Mouse (Mus musculus) stomach, postnatal 0 days (tissue): ENCODE measurements around the gene Pnkp. TPM values are rescaled to one million over a fixed set of nuclear protein-coding genes. Genes with fewer than 3 reads are reported as not detected.

Source experiments
- ATAC-seq: fragments of 200-750 bp; cut with Nextera tagmentation; 2 replicates; pipeline ENCODE4 v1.8.0; 2017; ENCODE audit not compliant: low FRiP score, low TSS enrichment
- DNase-seq: peaks from one replicate; pipeline ENCODE4 v3.0.0-alpha.2; 2016; ENCODE audit warnings: low spot score
- H3K27ac ChIP-seq: fragments of 300-500 bp; sonication (generic); replicated peaks from 2 replicates; pipeline ENCODE4 v1.5.1; 2014; ENCODE audit warnings: mild to moderate bottlenecking, control low read depth
- H3K27me3 ChIP-seq: fragments of 300-500 bp; sonication (generic); 2 replicates; pipeline ENCODE4 v1.6.1; 2014; ENCODE audit warnings: low read length; ENCODE audit not compliant: control insufficient read depth, insufficient read depth
- H3K36me3 ChIP-seq: fragments of 300-500 bp; sonication (generic); 2 replicates; pipeline ENCODE4 v1.6.1; 2014; ENCODE audit warnings: low read length, mixed read lengths; ENCODE audit not compliant: control insufficient read depth, insufficient read depth
- H3K4me1 ChIP-seq: fragments of 300-500 bp; sonication (generic); replicated peaks from 2 replicates; pipeline ENCODE4 v1.6.1; 2014; ENCODE audit warnings: antibody characterized with exemption; ENCODE audit not compliant: control insufficient read depth, insufficient read depth
- H3K4me2 ChIP-seq: fragments of 300-500 bp; sonication (generic); replicated peaks from 2 replicates; pipeline ENCODE4 v1.6.1; 2014; ENCODE audit warnings: low read depth, mild to moderate bottlenecking, control low read depth, moderate library complexity
- H3K4me3 ChIP-seq: fragments of 300-500 bp; sonication (generic); 2 replicates; pipeline ENCODE4 v1.5.1; 2014; ENCODE audit warnings: low read depth, low read length, control low read depth
- H3K9ac ChIP-seq: fragments of 300-500 bp; sonication (generic); 2 replicates; pipeline ENCODE4 v1.6.1; 2014; ENCODE audit warnings: mild to moderate bottlenecking, low read length, control low read depth, mixed read lengths
- H3K9me3 ChIP-seq: fragments of 300-500 bp; sonication (generic); 2 replicates; pipeline ENCODE4 v1.6.1; 2016; ENCODE audit warnings: low read length; ENCODE audit not compliant: control insufficient read depth
- CTCF ChIP-seq: IDR thresholded peaks from 2 replicates; pipeline ENCODE4 v1.5.1; 2016; ENCODE audit warnings: antibody characterized with exemption, low read depth, mild to moderate bottlenecking, moderate library complexity
- EP300 ChIP-seq: optimal IDR thresholded peaks from 2 replicates; pipeline ENCODE3; 2016; ENCODE audit warnings: antibody characterized with exemption
- WGBS: fragments of 180-500 bp; shearing (Covaris S2); extraction: QIAGEN DNeasy Blood & Tissue Kit; methylation state at CpG from one replicate; pipeline ENCODE4 v1.1.7; 2014; 5-methylcytosine and 5-hydroxymethylcytosine counted together
- polyA plus RNA-seq: library from polyadenylated mRNA; unstranded; fragments of >200 nt; fragmentation: Nextera tagmentation; extraction: Ambion mirVana; gene quantifications from 2 replicates; pipeline ENCODE4 v1.2.1, GENCODE M21; 2015

Pnkp gene
- polyA plus RNA-seq, 1 experiment from 2014 or later: 23.5 TPM

DNA sequence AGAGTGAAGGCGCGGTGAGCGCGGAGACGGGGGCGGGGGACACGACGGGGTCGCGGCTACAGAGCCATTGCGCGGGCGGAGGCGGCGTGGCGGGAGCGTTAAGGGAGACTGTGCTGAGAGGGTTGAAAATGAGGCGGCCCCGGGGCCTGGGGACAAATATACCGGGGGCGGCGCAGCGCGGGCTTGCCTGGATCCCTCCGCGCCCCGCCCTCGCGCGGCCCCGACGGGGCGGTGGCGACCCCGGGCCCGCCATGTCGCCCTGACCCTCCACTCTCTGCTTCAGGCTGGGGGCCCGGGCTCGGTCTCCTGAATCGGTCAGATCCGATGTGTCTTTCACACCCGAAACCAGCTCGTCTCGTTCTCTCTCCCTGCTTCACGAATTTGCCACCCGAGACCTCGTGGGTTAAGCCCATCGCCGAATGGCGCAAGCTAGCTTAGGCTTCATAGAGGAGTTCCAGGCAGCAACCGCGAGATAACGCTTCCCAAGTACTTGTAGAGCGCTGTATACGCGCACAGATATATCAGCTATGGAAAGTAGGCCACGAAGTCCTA, 40.4 kb upstream of the Pnkp start, which contains the start of gene Atf5:
Gene Atf5 (minus strand): TSS at position 189 of the 552 bp plus-strand sequence.
- ATAC-seq (peak; percentile 31), DNase-seq (peak; percentile 73)
- peak within 1 kb of the TSS; percentile 82 for H3K4me3 ChIP-seq
- no peaks in the 10 kb centered on the region for H3K36me3 ChIP-seq
- peak within 1 kb of the TSS; percentile 98 for H3K27ac ChIP-seq
- H3K4me2 ChIP-seq: peak within 1 kb of the TSS; percentile 80
- WGBS: under 1% methylated on average over 45 of the region's 57 CpGs
- no peaks in the 10 kb centered on the region for H3K27me3 ChIP-seq
- no peaks in the 10 kb centered on the region for H3K9me3 ChIP-seq
- peak within 1 kb of the TSS; percentile 95 for H3K9ac ChIP-seq
- TF ChIP-seq EP300 (no peak), CTCF (no peak)
- H3K4me1 ChIP-seq: peaks cover 16% of the 10 kb centered on the region

DNA sequence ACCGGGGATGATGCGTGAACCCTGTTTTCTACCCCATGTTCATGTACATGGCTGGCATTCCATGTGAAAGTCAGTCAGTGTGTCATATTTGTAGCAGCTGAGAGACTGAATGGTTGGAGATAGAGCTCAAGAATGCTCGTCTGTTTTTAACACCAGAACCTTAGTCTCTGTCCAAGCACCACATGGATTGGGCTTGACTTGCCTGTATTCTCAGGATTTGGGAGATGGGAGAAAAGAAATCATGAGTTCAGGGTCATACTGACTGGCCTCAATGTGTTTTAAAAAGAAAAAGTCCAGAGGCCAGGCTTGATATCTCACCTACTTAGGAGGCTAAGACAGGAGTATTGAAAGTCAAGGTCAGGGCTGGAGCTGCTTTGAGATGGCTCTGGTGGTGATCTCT, 39.5 kb upstream of the Pnkp start:
- peaks cover 16% of the 10 kb centered on the region for H3K4me1 ChIP-seq

DNA sequence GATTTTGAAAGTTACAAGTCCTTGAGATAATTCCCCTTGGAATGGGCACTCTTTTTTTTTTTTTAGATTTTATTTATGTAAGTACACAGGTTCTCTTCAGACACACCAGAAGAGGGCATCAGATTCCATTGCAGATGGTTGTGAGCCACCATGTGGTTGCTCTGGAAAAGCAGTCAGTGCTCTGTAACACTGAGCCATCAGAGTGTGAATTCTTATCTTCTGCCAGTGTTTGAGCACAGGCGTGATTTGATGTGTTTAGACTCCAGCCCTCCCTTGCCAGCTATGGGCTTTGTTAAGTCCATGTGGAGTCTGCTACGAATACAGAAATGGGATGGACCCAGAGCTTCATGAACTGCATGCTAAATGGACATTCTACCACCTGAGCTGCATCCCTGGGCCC, 38.8 kb upstream of the Pnkp start:
- Histone ChIP-seq H3K4me3 (peak overlapping the region; percentile 18; the same call in 1 of the 2 replicates), H3K4me1 (peaks cover 16% of the 10 kb centered on the region), H3K27me3 (no peaks in the 10 kb centered on the region), H3K9me3 (no peaks in the 10 kb centered on the region), H3K36me3 (no peaks in the 10 kb centered on the region), H3K4me2 (peak overlapping the region; percentile 80), H3K27ac (peak overlapping the region; percentile 70), H3K9ac (peak overlapping the region; percentile 95)
- ATAC-seq: no peak
- no peak for TF ChIP-seq EP300
- peak; percentile 65 for TF ChIP-seq CTCF
- peak; percentile 45 for DNase-seq
- 8% methylated on average over 2 of the region's 2 CpGs for WGBS

More for the DNA sequence above, 39.5 kb upstream of the Pnkp start:
- DNase-seq: no peak
- Histone ChIP-seq H3K9me3 (no peaks in the 10 kb centered on the region), H3K27me3 (no peaks in the 10 kb centered on the region), H3K9ac (peak overlapping the region; percentile 95), H3K36me3 (no peaks in the 10 kb centered on the region), H3K4me3 (peak overlapping the region; percentile 82), H3K4me2 (peak overlapping the region; percentile 80), H3K27ac (peak overlapping the region; percentile 98)
- WGBS: 10% methylated on average over 3 of the region's 3 CpGs
- ATAC-seq: no peak
- no peak for TF ChIP-seq CTCF
- no peak for TF ChIP-seq EP300

DNA sequence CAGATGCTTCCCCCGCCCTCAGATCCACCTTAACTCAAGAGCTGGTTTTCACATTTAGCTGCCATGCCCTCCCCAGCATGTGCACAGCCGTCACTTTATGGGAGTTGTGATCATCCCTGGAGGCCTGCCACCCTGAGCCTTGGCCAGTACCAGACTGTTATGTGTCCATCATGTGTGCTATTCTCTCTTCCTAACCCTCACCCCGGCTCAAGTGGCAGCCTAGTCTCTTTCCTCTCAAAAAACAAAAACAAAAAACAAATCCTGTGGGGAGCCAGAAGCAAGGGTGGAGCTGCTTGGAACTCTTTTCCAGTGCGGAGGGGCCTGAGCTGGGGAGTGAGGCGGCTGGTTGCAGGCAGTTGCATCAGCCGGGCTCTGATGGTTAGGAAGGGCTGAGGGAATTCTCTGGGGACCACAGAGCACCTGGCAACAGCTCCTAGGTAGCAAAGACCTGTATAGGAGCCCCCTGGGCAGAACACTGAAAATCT, 38.1 kb upstream of the Pnkp start:
- ATAC-seq: no peak
- Histone ChIP-seq H3K4me2 (peak overlapping the region; percentile 39), H3K4me1 (peaks cover 16% of the 10 kb centered on the region), H3K27ac (peak overlapping the region; percentile 70), H3K4me3 (peak overlapping the region; percentile 18), H3K9ac (peak overlapping the region; percentile 47), H3K36me3 (no peaks in the 10 kb centered on the region), H3K9me3 (no peaks in the 10 kb centered on the region), H3K27me3 (no peaks in the 10 kb centered on the region)
- no peak for TF ChIP-seq CTCF
- TF ChIP-seq EP300: no peak
- WGBS: 22% methylated on average over 6 of the region's 6 CpGs
- DNase-seq: peak; percentile 61

DNA sequence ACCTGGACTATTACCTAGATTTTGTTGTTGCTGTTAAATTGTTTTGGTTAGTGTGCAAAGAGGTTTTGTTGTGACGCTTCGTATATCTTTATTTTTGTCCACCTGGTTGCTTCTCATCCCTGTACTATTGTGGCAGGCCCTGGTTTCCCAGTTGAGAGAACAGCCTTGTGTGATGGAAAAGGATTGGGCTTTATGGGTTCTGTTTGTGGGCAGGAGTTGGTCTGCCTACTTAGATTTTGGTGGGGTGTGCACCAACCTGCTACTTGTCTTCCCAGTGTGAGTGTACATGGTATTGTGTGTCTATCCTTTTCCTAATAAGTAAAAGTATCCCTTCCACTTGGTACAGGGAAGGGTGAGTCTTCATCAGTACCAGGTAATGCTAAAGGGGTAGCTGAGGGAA, 37.5 kb upstream of the Pnkp start:
- H3K27ac ChIP-seq: peak overlapping the region; percentile 56
- H3K4me2 ChIP-seq: peak overlapping the region; percentile 39
- peaks cover 16% of the 10 kb centered on the region for H3K4me1 ChIP-seq
- no peaks in the 10 kb centered on the region for H3K27me3 ChIP-seq
- H3K9me3 ChIP-seq: no peaks in the 10 kb centered on the region
- no peaks in the 10 kb centered on the region for H3K36me3 ChIP-seq
- 95% methylated on average over 2 of the region's 2 CpGs for WGBS
- TF ChIP-seq EP300 (no peak), CTCF (no peak)
- DNase-seq: peak; percentile 8
- H3K4me3 ChIP-seq: peak overlapping the region; percentile 18; the same call in 1 of the 2 replicates
- peak overlapping the region; percentile 47 for H3K9ac ChIP-seq
- ATAC-seq: no peak

DNA sequence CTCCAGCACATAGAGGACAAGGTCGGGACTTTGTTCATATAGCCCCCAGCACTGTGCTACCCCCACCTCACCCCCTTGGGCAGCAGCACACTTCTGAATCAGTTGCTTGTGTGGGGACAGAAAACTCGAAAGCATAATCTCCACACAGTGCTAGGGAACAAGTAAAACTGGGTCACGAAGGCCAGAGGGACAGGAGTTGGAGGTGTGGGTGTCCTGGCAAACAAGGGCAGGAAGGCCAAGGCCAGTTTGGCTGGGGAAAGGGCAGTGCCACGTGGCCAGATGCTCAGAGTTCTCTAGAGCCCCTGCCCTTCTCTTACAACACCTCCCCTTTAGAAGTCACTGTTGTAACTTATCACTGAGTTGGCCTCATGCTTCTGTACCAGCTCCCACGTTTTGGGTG, 37.1 kb upstream of the Pnkp start:
- no peak for TF ChIP-seq EP300
- no peak for TF ChIP-seq CTCF
- peaks cover 16% of the 10 kb centered on the region for H3K4me1 ChIP-seq
- 44% methylated on average over 5 of the region's 5 CpGs for WGBS
- no peak overlapping the region; the same call in 1 of the 2 replicates for H3K9ac ChIP-seq
- peak overlapping the region; percentile 56 for H3K27ac ChIP-seq
- DNase-seq: peak; percentile 13
- no peaks in the 10 kb centered on the region for H3K36me3 ChIP-seq
- no peak overlapping the region; the same call in 1 of the 2 replicates for H3K4me2 ChIP-seq
- no peak overlapping the region for H3K4me3 ChIP-seq
- H3K9me3 ChIP-seq: no peaks in the 10 kb centered on the region
- H3K27me3 ChIP-seq: no peaks in the 10 kb centered on the region
- ATAC-seq: no peak
